Mouse (Mus musculus): ENCODE results near the gene Cd27.

DNA sequence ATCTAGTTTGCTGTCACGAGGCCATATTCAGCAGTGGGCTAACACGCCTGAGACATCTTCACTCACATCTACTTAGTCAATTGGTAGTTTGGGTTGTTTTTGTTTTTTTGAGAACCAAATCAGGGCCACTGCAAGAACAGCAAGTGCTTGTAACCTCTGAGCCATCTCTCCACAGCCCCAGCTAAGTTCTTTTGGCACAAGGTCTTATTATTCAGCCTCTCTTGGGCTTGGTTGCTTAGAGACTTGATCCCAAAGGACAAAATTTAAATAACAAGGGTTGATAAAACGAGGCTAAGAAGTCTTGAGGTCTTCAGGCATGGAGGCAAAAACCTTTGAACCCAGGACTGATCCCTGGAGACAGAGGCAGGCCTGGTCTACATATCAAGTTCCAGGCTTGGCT, 40.5 kb downstream of the Cd27 start:
- no peak for TF ChIP-seq CTCF (IDR thresholded peaks at IDR 0.05; ENCODE audit: low read depth)
- no peak for TF ChIP-seq EP300 (optimal IDR thresholded peaks at IDR 0.05)

All from stomach, postnatal 0 days (tissue).